Mouse (Mus musculus): ENCODE results near the gene Gm39566. TPM values are rescaled to one million over a fixed set of nuclear protein-coding genes. Genes with fewer than 3 reads are reported as not detected.

Gene Gm39566
- polyA plus RNA-seq, 1 experiment from 2014 or later, result not detected

DNA sequence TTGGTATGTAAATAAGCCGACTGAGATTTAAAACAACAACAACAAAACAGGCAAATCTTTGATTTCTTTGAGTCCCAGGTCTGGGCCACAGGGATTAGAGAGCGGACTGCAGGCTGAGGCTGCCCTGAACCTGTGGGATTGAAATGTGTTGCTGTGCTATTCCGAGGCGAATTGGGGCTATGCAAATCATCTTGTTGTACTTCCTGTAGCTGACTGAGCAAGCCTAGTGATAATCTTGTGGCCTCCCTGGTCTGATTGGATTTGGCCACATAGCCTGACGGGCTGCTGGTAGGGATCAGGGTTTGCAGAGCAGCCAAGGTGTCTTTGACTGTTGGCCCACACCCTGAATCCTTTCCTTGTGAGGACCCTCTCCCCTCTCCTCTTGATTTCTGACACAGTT, 40.1 kb downstream of the Gm39566 start:
- Histone ChIP-seq H3K9ac (no peak overlapping the region), H3K36me3 (peaks cover 13% of the 10 kb centered on the region), H3K4me1 (peaks cover 12% of the 10 kb centered on the region), H3K27me3 (peaks cover 40% of the 10 kb centered on the region), H3K9me3 (no peaks in the 10 kb centered on the region), H3K4me3 (no peak overlapping the region), H3K27ac (no peak overlapping the region), H3K4me2 (replicated peaks) (no peak overlapping the region)
- 58% methylated on average over 5 of the region's 5 CpGs for WGBS
- ATAC-seq (ENCODE audit: insufficient number of reproducible peaks, insufficient read depth, low FRiP score, low TSS enrichment), result no peak

DNA sequence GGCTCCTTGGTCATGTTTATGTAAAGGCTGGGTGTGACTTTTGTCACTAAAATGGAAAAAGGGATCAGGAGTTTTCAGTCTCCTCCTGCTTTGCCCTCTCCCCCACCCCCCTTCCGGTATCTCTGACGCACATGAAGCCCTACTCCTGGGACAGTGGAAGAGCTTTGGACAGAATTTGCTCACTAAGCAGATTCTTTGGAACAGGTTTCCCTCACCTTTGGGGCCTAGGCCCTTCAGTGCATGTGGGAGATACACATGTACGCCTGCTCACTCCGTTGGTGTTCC, 47.5 kb downstream of the Gm39566 start:
- peak overlapping the region; percentile 93; the same call in 1 of the 2 replicates for H3K4me3 ChIP-seq
- WGBS, result 64% methylated on average over 4 of the region's 4 CpGs
- ATAC-seq (ENCODE audit: insufficient number of reproducible peaks, insufficient read depth, low FRiP score, low TSS enrichment), result no peak
- peak overlapping the region; percentile 72 for H3K4me2 ChIP-seq (replicated peaks)
- no peaks in the 10 kb centered on the region for H3K27me3 ChIP-seq
- no peak overlapping the region for H3K27ac ChIP-seq
- H3K9me3 ChIP-seq, result no peaks in the 10 kb centered on the region
- peak overlapping the region; percentile 95; the same call in 1 of the 2 replicates for H3K9ac ChIP-seq
- no peaks in the 10 kb centered on the region for H3K36me3 ChIP-seq
- peaks cover 14% of the 10 kb centered on the region for H3K4me1 ChIP-seq

DNA sequence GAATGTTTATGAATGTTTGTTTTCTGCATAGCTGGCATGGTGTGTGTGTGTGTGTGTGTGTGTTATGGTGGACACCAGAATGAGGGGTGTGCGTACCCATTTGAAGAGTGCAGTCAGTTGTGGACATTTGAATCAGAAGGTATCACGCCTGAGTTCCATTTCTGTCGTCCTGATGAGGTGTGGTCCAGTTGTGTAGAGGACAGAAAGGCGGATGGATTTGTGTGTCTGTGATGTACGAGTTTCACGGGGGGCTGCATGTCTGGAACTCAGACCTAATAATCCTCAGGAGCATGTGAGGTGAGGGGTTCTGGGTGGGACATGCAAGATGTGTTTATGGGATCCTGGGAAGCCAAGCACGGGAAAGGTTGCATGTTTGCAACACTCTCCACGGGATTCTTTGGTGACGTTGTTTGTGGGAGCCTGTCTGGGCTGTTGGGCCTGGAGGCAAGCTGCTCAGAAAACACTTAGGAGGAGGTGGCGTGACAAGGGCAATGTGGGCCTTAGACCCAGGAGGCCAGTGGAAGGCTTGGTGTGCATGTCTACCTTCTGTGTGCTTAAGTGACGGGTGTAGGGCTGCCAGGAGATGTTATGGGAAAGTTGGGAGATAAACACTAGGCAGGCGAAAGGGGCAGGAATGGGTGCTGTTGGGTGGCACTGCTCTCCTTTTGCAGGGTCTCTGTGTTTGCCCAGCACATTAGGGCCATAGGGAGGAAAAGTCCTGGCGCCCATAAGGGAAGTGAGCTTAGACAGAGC, 48.0 kb downstream of the Gm39566 start:
- ATAC-seq (ENCODE audit: insufficient number of reproducible peaks, insufficient read depth, low FRiP score, low TSS enrichment), result no peak
- H3K9me3 ChIP-seq, result no peaks in the 10 kb centered on the region
- H3K4me1 ChIP-seq, result peaks cover 14% of the 10 kb centered on the region
- no peak overlapping the region; the same call in 1 of the 2 replicates for H3K27ac ChIP-seq
- H3K4me2 ChIP-seq (replicated peaks), result peak overlapping the region; percentile 72
- H3K36me3 ChIP-seq, result no peaks in the 10 kb centered on the region
- 58% methylated on average over 13 of the region's 13 CpGs for WGBS
- no peaks in the 10 kb centered on the region for H3K27me3 ChIP-seq
- H3K4me3 ChIP-seq, result peak overlapping the region; percentile 93
- H3K9ac ChIP-seq, result peak overlapping the region; percentile 95

DNA sequence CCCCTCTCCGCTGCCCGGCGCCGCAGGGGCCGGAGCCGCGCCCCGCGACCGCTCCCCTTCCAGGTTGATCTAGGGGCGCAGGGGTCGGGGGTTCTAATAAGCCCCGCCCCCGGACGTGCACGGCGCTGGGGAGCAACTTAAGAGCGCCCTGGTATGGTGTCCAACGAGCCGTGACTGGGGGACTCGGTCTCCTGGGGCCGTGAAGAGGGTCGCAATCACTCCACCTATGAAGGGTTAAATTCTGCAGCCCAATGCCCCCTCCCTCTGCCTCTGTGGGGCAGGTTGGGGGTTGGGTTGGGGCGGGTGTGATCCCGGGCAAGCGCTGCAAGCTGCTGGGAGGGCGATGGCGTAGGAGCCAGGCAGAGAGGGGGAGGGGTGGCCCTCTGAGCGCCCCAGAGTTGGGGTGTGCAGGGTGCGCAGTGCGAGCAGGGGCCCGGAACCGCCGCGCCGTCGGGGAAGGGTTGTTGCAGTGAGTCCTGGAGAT, 48.9 kb downstream of the Gm39566 start:
- H3K4me2 ChIP-seq (replicated peaks), result peak overlapping the region; percentile 72
- 0% methylated on average over 33 of the region's 37 CpGs for WGBS
- no peaks in the 10 kb centered on the region for H3K27me3 ChIP-seq
- H3K9ac ChIP-seq, result peak overlapping the region; percentile 95
- H3K27ac ChIP-seq, result peak overlapping the region; percentile 84
- H3K4me3 ChIP-seq, result peak overlapping the region; percentile 93
- H3K9me3 ChIP-seq, result no peaks in the 10 kb centered on the region
- ATAC-seq (ENCODE audit: insufficient number of reproducible peaks, insufficient read depth, low FRiP score, low TSS enrichment), result peak; percentile 80
- no peaks in the 10 kb centered on the region for H3K36me3 ChIP-seq
- peaks cover 14% of the 10 kb centered on the region for H3K4me1 ChIP-seq

DNA sequence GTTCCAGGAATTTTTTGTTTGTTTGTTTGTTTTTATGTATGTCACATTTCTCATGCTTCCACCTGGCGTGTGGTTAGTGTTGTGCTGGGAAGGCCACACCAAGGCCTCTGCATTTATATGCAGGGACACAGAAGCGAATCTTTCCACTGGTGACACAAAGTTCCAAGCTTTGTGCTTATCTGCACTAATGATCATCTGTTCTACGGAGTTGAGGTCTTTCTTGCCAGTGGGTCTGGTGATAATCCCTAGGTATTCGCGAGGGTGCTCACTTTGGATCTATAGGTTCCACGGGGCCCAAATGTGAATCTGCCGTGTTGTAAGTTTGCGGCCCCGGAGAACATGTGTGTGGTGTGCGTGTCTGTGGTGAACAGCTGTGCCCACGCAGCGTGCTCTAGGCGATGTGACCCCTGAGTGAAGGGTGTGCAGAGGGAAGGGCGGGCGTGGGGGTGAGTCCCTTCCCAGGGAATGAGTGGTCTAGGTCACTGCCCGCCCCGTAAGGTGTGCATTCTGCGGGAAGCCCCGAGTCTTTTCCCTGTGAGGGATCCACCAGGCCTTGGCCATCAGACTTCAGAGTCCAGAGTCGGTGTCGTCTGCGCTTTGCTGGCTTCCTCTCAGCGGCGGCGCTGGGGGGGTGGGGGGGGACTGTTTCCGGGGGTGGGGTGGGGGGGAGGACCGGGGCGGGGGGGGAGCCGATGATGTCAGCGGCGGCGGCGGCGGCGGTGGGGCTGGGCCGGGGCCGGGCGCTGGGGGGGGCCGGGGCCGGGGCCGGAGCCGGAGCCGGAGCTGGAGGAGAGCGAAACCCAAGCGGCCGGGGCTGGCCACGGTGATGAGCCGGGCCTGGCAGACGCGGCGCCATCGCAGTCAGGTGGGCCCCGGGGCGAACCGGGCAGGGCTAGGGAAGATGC, 49.6 kb downstream of the Gm39566 start, which contains the start of gene Zbtb4:
Gene Zbtb4, plus strand, starts transcription at position 692 of the 905 bp plus-strand sequence.
- 18% methylated on average over 44 of the region's 55 CpGs for WGBS
- Histone ChIP-seq H3K9ac (peak within 1 kb of the TSS; percentile 95), H3K4me2 (replicated peaks) (peak within 1 kb of the TSS; percentile 72), H3K27me3 (no peaks in the 10 kb centered on the region), H3K4me1 (peaks cover 16% of the 10 kb centered on the region), H3K4me3 (peak within 1 kb of the TSS; percentile 93), H3K27ac (peak within 1 kb of the TSS; percentile 84), H3K9me3 (no peaks in the 10 kb centered on the region), H3K36me3 (no peaks in the 10 kb centered on the region)
- ATAC-seq (ENCODE audit: insufficient number of reproducible peaks, insufficient read depth, low FRiP score, low TSS enrichment), result peak; percentile 37; the same call in 1 of the 2 replicates

DNA sequence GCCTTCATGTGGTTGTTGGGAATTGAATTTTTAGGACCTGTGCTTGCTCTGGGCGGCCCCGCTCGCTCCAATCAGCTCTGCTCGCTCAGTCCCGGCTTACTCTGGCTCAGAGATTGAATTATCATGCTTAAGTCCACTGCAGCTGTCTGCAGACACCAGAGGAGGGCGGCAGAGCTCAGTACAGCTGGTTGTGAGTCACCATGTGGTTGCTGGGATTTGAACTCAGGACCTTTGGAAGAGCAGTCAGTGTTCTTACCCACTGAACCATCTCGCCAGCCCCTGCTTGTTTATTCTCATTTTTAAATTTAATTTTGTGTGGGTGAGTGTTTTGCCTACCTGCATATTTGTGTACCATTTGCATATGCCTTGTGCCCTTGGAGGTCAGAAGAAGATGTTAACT, 51.5 kb downstream of the Gm39566 start:
- Histone ChIP-seq H3K4me2 (replicated peaks) (no peak overlapping the region), H3K9ac (no peak overlapping the region), H3K4me3 (no peak overlapping the region), H3K27ac (no peak overlapping the region), H3K4me1 (peaks cover 27% of the 10 kb centered on the region), H3K36me3 (no peaks in the 10 kb centered on the region), H3K27me3 (no peaks in the 10 kb centered on the region), H3K9me3 (no peaks in the 10 kb centered on the region)
- 72% methylated on average over 7 of the region's 7 CpGs for WGBS
- ATAC-seq (ENCODE audit: insufficient number of reproducible peaks, insufficient read depth, low FRiP score, low TSS enrichment), result no peak

DNA sequence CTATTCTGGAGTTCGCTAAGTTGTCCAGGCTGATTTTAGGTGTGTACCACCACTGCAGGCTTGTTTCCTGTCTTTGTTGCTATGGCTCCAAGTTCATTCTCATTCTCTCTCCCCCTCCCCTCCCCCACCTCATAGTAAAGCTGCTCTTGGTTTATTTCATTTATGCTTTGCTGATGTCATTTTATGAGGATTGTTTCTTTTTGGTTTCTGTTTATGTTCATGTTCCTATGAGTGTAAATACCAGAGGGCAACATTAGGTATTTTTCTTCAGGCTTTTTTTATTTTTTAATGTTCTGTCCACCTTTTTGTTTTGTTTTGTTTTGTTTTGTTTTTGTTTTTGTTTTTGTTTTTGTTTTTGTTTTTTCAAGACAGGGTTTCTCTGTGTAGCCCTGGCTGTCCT, 53.2 kb downstream of the Gm39566 start, which contains the start of gene Slc35g3:
Gene Slc35g3, minus strand, starts transcription at position 101 of the 400 bp plus-strand sequence.
- H3K27ac ChIP-seq, result peak within 1 kb of the TSS; percentile 98; the same call in 1 of the 2 replicates
- WGBS, result 68% methylated on average over 1 of the region's 1 CpGs
- H3K36me3 ChIP-seq, result no peaks in the 10 kb centered on the region
- no peak for ATAC-seq (ENCODE audit: insufficient number of reproducible peaks, insufficient read depth, low FRiP score, low TSS enrichment)
- no peak within 1 kb of the TSS for H3K4me2 ChIP-seq (replicated peaks)
- no peaks in the 10 kb centered on the region for H3K9me3 ChIP-seq
- no peaks in the 10 kb centered on the region for H3K27me3 ChIP-seq
- peaks cover 24% of the 10 kb centered on the region for H3K4me1 ChIP-seq
- H3K4me3 ChIP-seq, result no peak within 1 kb of the TSS
- H3K9ac ChIP-seq, result no peak within 1 kb of the TSS

Other genes starting within 250 kb of the Gm39566 start
- 29.4 and 36.2 TPM in 2 replicates for gene Wrap53, start 235.0 kb downstream of the Gm39566 start, polyA plus RNA-seq (2016; fragmentation: Nextera tagmentation; extraction: Ambion mirVana)
- gene Trp53, start 234.9 kb downstream of the Gm39566 start, polyA plus RNA-seq (2016; fragmentation: Nextera tagmentation; extraction: Ambion mirVana), result 159 and 161 TPM in 2 replicates
- gene Atp1b2, start 209.4 kb downstream of the Gm39566 start, polyA plus RNA-seq (2016; fragmentation: Nextera tagmentation; extraction: Ambion mirVana), result 4.2 and 5.3 TPM in 2 replicates
- not detected in 2 replicates for gene Shbg, start 197.4 kb downstream of the Gm39566 start, polyA plus RNA-seq (2016; fragmentation: Nextera tagmentation; extraction: Ambion mirVana)
- gene Sat2, start 193.3 kb downstream of the Gm39566 start, polyA plus RNA-seq (2016; fragmentation: Nextera tagmentation; extraction: Ambion mirVana), result 25.4 and 25.8 TPM in 2 replicates
- 52.2 and 58.4 TPM in 2 replicates for gene Fxr2, start 182.3 kb downstream of the Gm39566 start, polyA plus RNA-seq (2016; fragmentation: Nextera tagmentation; extraction: Ambion mirVana)
- gene Sox15, start 160.0 kb downstream of the Gm39566 start, polyA plus RNA-seq (2016; fragmentation: Nextera tagmentation; extraction: Ambion mirVana), result 0.36 TPM in 1 of 2 replicates, not detected in the other
- 63.3 and 67.9 TPM in 2 replicates for gene Mpdu1, start 152.7 kb downstream of the Gm39566 start, polyA plus RNA-seq (2016; fragmentation: Nextera tagmentation; extraction: Ambion mirVana)
- 8.0 and 8.5 TPM in 2 replicates for gene Cd68, start 149.1 kb downstream of the Gm39566 start, polyA plus RNA-seq (2016; fragmentation: Nextera tagmentation; extraction: Ambion mirVana)
- 561 and 632 TPM in 2 replicates for gene Eif4a1, start 142.9 kb downstream of the Gm39566 start, polyA plus RNA-seq (2016; fragmentation: Nextera tagmentation; extraction: Ambion mirVana)
- gene Senp3, start 133.2 kb downstream of the Gm39566 start, polyA plus RNA-seq (2016; fragmentation: Nextera tagmentation; extraction: Ambion mirVana), result 134 and 147 TPM in 2 replicates
- gene Tnfsf13, start 129.5 kb downstream of the Gm39566 start, polyA plus RNA-seq (2016; fragmentation: Nextera tagmentation; extraction: Ambion mirVana), result 0.50 TPM in 2 replicates
- 3.1 and 3.9 TPM in 2 replicates for gene Tnfsf12, start 119.4 kb downstream of the Gm39566 start, polyA plus RNA-seq (2016; fragmentation: Nextera tagmentation; extraction: Ambion mirVana)
- gene Tnfsfm13, start 119.2 kb downstream of the Gm39566 start, polyA plus RNA-seq (2016; fragmentation: Nextera tagmentation; extraction: Ambion mirVana), result 2.5 and 3.5 TPM in 2 replicates
- 27.9 and 32.7 TPM in 2 replicates for gene Polr2a, start 56.7 kb downstream of the Gm39566 start, polyA plus RNA-seq (2016; fragmentation: Nextera tagmentation; extraction: Ambion mirVana)
- not detected in 2 replicates for gene Slc35g3, start 53.3 kb downstream of the Gm39566 start, polyA plus RNA-seq (2016; fragmentation: Nextera tagmentation; extraction: Ambion mirVana)
- 2.1 and 2.4 TPM in 2 replicates for gene Zbtb4, start 49.4 kb downstream of the Gm39566 start, polyA plus RNA-seq (2016; fragmentation: Nextera tagmentation; extraction: Ambion mirVana)
- 11.1 and 11.9 TPM in 2 replicates for gene Chrnb1, start 19.4 kb downstream of the Gm39566 start, polyA plus RNA-seq (2016; fragmentation: Nextera tagmentation; extraction: Ambion mirVana)
- 1.7 and 2.2 TPM in 2 replicates for gene Fgf11, start 13.4 kb downstream of the Gm39566 start, polyA plus RNA-seq (2016; fragmentation: Nextera tagmentation; extraction: Ambion mirVana)
- 2.9 and 3.0 TPM in 2 replicates for gene Tmem102, start 9.7 kb downstream of the Gm39566 start, polyA plus RNA-seq (2016; fragmentation: Nextera tagmentation; extraction: Ambion mirVana)
- not detected in 2 replicates for gene Spem2, start 3.2 kb upstream of the Gm39566 start, polyA plus RNA-seq (2016; fragmentation: Nextera tagmentation; extraction: Ambion mirVana)
- gene Spem1, start 6.9 kb upstream of the Gm39566 start, polyA plus RNA-seq (2016; fragmentation: Nextera tagmentation; extraction: Ambion mirVana), result 0.29 and 0.58 TPM in 2 replicates
- gene Nlgn2, start 22.5 kb upstream of the Gm39566 start, polyA plus RNA-seq (2016; fragmentation: Nextera tagmentation; extraction: Ambion mirVana), result 13.0 and 13.1 TPM in 2 replicates
- gene Tmem256, start 23.2 kb upstream of the Gm39566 start, polyA plus RNA-seq (2016; fragmentation: Nextera tagmentation; extraction: Ambion mirVana), result 351 and 399 TPM in 2 replicates
- gene Plscr3, start 31.1 kb upstream of the Gm39566 start, polyA plus RNA-seq (2016; fragmentation: Nextera tagmentation; extraction: Ambion mirVana), result 122 and 127 TPM in 2 replicates
- gene Tnk1, start 43.4 kb upstream of the Gm39566 start, polyA plus RNA-seq (2016; fragmentation: Nextera tagmentation; extraction: Ambion mirVana), result 2.4 and 2.5 TPM in 2 replicates
- not detected in 2 replicates for gene Tmem95, start 62.7 kb upstream of the Gm39566 start, polyA plus RNA-seq (2016; fragmentation: Nextera tagmentation; extraction: Ambion mirVana)
- 2.9 and 3.0 TPM in 2 replicates for gene Kctd11, start 66.1 kb upstream of the Gm39566 start, polyA plus RNA-seq (2016; fragmentation: Nextera tagmentation; extraction: Ambion mirVana)
- 0.83 and 1.3 TPM in 2 replicates for gene Acap1, start 80.2 kb upstream of the Gm39566 start, polyA plus RNA-seq (2016; fragmentation: Nextera tagmentation; extraction: Ambion mirVana)
- gene 2810408A11Rik, start 85.7 kb upstream of the Gm39566 start, polyA plus RNA-seq (2016; fragmentation: Nextera tagmentation; extraction: Ambion mirVana), result 21.4 and 23.6 TPM in 2 replicates
- 14.2 and 15.9 TPM in 2 replicates for gene Neurl4, start 85.8 kb upstream of the Gm39566 start, polyA plus RNA-seq (2016; fragmentation: Nextera tagmentation; extraction: Ambion mirVana)
- gene Gps2, start 98.6 kb upstream of the Gm39566 start, polyA plus RNA-seq (2016; fragmentation: Nextera tagmentation; extraction: Ambion mirVana), result 84.8 and 92.0 TPM in 2 replicates
- 1,661 and 1,669 TPM in 2 replicates for gene Eif5a, start 106.7 kb upstream of the Gm39566 start, polyA plus RNA-seq (2016; fragmentation: Nextera tagmentation; extraction: Ambion mirVana)
- 10.7 and 11.4 TPM in 2 replicates for gene Ybx2, start 120.5 kb upstream of the Gm39566 start, polyA plus RNA-seq (2016; fragmentation: Nextera tagmentation; extraction: Ambion mirVana)
- 34.2 and 36.1 TPM in 2 replicates for gene Slc2a4, start 132.9 kb upstream of the Gm39566 start, polyA plus RNA-seq (2016; fragmentation: Nextera tagmentation; extraction: Ambion mirVana)
- 29.6 and 32.2 TPM in 2 replicates for gene Cldn7, start 149.5 kb upstream of the Gm39566 start, polyA plus RNA-seq (2016; fragmentation: Nextera tagmentation; extraction: Ambion mirVana)
- 32.4 and 32.8 TPM in 2 replicates for gene Ctdnep1, start 165.9 kb upstream of the Gm39566 start, polyA plus RNA-seq (2016; fragmentation: Nextera tagmentation; extraction: Ambion mirVana)
- 123 and 130 TPM in 2 replicates for gene Elp5, start 167.2 kb upstream of the Gm39566 start, polyA plus RNA-seq (2016; fragmentation: Nextera tagmentation; extraction: Ambion mirVana)
- gene Gabarap, start 175.8 kb upstream of the Gm39566 start, polyA plus RNA-seq (2016; fragmentation: Nextera tagmentation; extraction: Ambion mirVana), result 463 and 471 TPM in 2 replicates
- 95.1 and 99.1 TPM in 2 replicates for gene Phf23, start 180.5 kb upstream of the Gm39566 start, polyA plus RNA-seq (2016; fragmentation: Nextera tagmentation; extraction: Ambion mirVana)
- gene Dvl2, start 185.3 kb upstream of the Gm39566 start, polyA plus RNA-seq (2016; fragmentation: Nextera tagmentation; extraction: Ambion mirVana), result 67.2 and 70.3 TPM in 2 replicates
- 66.8 and 70.4 TPM in 2 replicates for gene Acadvl, start 200.1 kb upstream of the Gm39566 start, polyA plus RNA-seq (2016; fragmentation: Nextera tagmentation; extraction: Ambion mirVana)
- gene Dlg4, start 201.6 kb upstream of the Gm39566 start, polyA plus RNA-seq (2016; fragmentation: Nextera tagmentation; extraction: Ambion mirVana), result 12.6 and 14.9 TPM in 2 replicates
- 0.51 and 0.83 TPM in 2 replicates for gene Asgr1, start 238.8 kb upstream of the Gm39566 start, polyA plus RNA-seq (2016; fragmentation: Nextera tagmentation; extraction: Ambion mirVana)

All from embryonic facial prominence, embryonic 12.5 days (tissue).